Mouse (Mus musculus): ENCODE measurements at regions not wholly inside any gene's neighbourhood (a gene's known extent, or its start where the extent isn't known, plus 50 kb on each side); places are given as distances from the start of the nearest gene placed in this dataset.

DNA sequence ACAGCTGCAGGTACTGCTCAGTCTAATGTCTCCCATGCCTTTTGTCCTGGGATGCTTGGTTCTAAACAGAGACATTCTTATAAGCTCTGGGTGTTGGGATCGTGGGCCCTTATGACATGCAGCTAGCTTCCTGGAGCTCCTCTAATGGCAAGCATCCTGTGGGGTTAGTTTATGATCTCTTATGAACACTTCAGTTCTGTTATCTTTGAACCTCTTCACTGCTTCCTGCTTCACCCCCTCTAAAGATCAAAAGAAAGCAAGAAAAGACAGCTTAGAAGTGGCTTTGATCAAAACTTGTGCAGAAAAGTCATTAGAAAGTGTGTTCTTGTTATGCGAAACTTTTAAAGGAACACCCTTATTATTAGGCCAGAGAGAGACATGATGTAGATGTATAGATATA, 492.3 kb upstream of the Cntn5 start:
- Histone ChIP-seq H3ac (ENCODE audit: control insufficient read depth, insufficient read length) (no peak overlapping the region), H3K36me3 (ENCODE audit: control insufficient read depth, insufficient read depth) (no peaks in the 10 kb centered on the region), H3K4me2 (ENCODE audit: low read depth) (no peak overlapping the region), H3K4me3 (no peak overlapping the region), H3K79me2 (ENCODE audit: control insufficient read depth, insufficient read depth) (no peaks in the 10 kb centered on the region), H3K27me3 (ENCODE audit: control insufficient read depth, insufficient read depth, insufficient read length) (no peaks in the 10 kb centered on the region)
- TF ChIP-seq USF1 (IDR thresholded peaks at IDR 0.05; ENCODE audit: low read depth) (no peak), MYOG (IDR thresholded peaks at IDR 0.05; ENCODE audit: control insufficient read depth in 1 of 3, insufficient read depth in 1 of 3, insufficient read length in 2 of 3, low read depth in 2 of 3) (no peak), TCF3 (IDR thresholded peaks at IDR 0.05; ENCODE audit: insufficient read length, low read depth) (no peak), POLR2A (IDR thresholded peaks at IDR 0.05; ENCODE audit: insufficient read length, low read depth) (no peak), TCF12 (IDR thresholded peaks at IDR 0.05; ENCODE audit: insufficient read depth, poor library complexity, severe bottlenecking) (no peak), MAX (IDR thresholded peaks at IDR 0.05; ENCODE audit: low read depth) (no peak), MYOD1 (IDR thresholded peaks at IDR 0.05; ENCODE audit: control insufficient read depth in 1 of 3, insufficient read length in 2 of 3, low read depth in 2 of 3) (no peak), REST (IDR thresholded peaks at IDR 0.05; ENCODE audit: insufficient read depth, insufficient read length) (no peak), POLR2AphosphoS2 (IDR thresholded peaks at IDR 0.05; ENCODE audit: insufficient read length, low read depth) (no peak), SRF (IDR thresholded peaks at IDR 0.05; ENCODE audit: control insufficient read depth, insufficient read length, low read depth) (no peak), CEBPB (IDR thresholded peaks at IDR 0.05; ENCODE audit: insufficient read depth, poor library complexity, severe bottlenecking) (no peak), E2F4 (IDR thresholded peaks at IDR 0.05; ENCODE audit: insufficient read depth) (no peak)

DNA sequence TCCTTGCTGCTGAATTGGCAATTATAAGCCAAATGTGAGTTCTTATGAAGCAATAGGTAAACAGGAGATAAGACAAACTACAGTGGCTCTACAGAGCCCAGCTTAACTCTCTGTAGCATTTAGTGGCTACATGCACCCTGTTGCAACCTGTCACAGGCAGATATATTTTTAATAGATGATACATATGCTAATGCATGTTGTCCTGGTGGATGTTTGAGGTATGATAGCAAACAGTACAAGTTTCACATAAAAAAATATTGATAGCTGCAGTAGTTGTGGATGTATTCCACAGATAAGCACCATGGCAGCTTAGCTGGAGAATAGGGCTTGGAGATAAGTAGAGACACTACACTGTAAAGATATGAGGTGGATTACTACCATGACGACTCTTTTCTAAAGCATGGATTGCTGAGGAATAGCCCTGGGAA, 477.1 kb upstream of the Cntn5 start:
- no peaks in the 10 kb centered on the region for H3K36me3 ChIP-seq (ENCODE audit: control insufficient read depth, insufficient read depth)
- H3K79me2 ChIP-seq (ENCODE audit: control insufficient read depth, insufficient read depth) = no peaks in the 10 kb centered on the region
- TF ChIP-seq USF1 (IDR thresholded peaks at IDR 0.05; ENCODE audit: low read depth) = no peak
- TF ChIP-seq MYOD1 (IDR thresholded peaks at IDR 0.05; ENCODE audit: control insufficient read depth in 1 of 3, insufficient read length in 2 of 3, low read depth in 2 of 3) = no peak
- no peak for TF ChIP-seq POLR2AphosphoS2 (IDR thresholded peaks at IDR 0.05; ENCODE audit: insufficient read length, low read depth)
- TF ChIP-seq SRF (IDR thresholded peaks at IDR 0.05; ENCODE audit: control insufficient read depth, insufficient read length, low read depth) = no peak
- no peak for TF ChIP-seq MAX (IDR thresholded peaks at IDR 0.05; ENCODE audit: low read depth)
- TF ChIP-seq MYOG (IDR thresholded peaks at IDR 0.05; ENCODE audit: control insufficient read depth in 1 of 3, insufficient read depth in 1 of 3, insufficient read length in 2 of 3, low read depth in 2 of 3) = no peak
- no peak for TF ChIP-seq CEBPB (IDR thresholded peaks at IDR 0.05; ENCODE audit: insufficient read depth, poor library complexity, severe bottlenecking)
- TF ChIP-seq TCF3 (IDR thresholded peaks at IDR 0.05; ENCODE audit: insufficient read length, low read depth) = no peak
- no peak for TF ChIP-seq TCF12 (IDR thresholded peaks at IDR 0.05; ENCODE audit: insufficient read depth, poor library complexity, severe bottlenecking)
- H3K4me3 ChIP-seq = no peak overlapping the region
- no peaks in the 10 kb centered on the region for H3K27me3 ChIP-seq (ENCODE audit: control insufficient read depth, insufficient read depth, insufficient read length)
- H3ac ChIP-seq (ENCODE audit: control insufficient read depth, insufficient read length) = no peak overlapping the region
- no peak overlapping the region for H3K4me2 ChIP-seq (ENCODE audit: low read depth)

DNA sequence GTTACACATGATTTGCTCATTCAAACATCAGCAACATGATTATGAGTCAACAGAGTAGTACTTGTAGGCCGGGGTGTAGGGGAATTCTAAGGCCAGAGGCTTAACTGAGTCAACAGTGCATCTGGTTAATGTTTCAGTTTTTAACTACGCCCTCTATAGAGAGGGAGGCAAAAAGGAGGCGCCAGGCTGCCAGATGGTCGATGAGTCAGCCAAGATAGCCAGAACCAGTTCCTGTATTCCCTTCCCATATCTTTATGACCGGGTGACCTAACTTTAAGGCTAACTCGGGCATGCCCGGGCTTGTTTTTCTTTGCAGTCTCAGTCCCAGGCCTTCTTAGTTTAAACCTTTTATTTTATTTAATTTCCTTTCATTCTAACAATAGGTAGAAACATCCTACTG, 476.0 kb upstream of the Cntn5 start:
- no peak overlapping the region for H3K4me3 ChIP-seq
- no peak overlapping the region for H3ac ChIP-seq (ENCODE audit: control insufficient read depth, insufficient read length)
- H3K27me3 ChIP-seq (ENCODE audit: control insufficient read depth, insufficient read depth, insufficient read length) = no peaks in the 10 kb centered on the region
- TF ChIP-seq TCF12 (IDR thresholded peaks at IDR 0.05; ENCODE audit: insufficient read depth, poor library complexity, severe bottlenecking) (peak; percentile 22), MYOG (IDR thresholded peaks at IDR 0.05; ENCODE audit: control insufficient read depth in 1 of 3, insufficient read depth in 1 of 3, insufficient read length in 2 of 3, low read depth in 2 of 3) (no peak), CEBPB (IDR thresholded peaks at IDR 0.05; ENCODE audit: insufficient read depth, poor library complexity, severe bottlenecking) (peak; percentile 47; the same call in 1 of the 2 replicates), MYOD1 (IDR thresholded peaks at IDR 0.05; ENCODE audit: control insufficient read depth in 1 of 3, insufficient read length in 2 of 3, low read depth in 2 of 3) (peak in 1 of 3 experiments; percentile 33)
- no peaks in the 10 kb centered on the region for H3K79me2 ChIP-seq (ENCODE audit: control insufficient read depth, insufficient read depth)
- no peak overlapping the region for H3K4me2 ChIP-seq (ENCODE audit: low read depth)
- H3K36me3 ChIP-seq (ENCODE audit: control insufficient read depth, insufficient read depth) = no peaks in the 10 kb centered on the region

DNA sequence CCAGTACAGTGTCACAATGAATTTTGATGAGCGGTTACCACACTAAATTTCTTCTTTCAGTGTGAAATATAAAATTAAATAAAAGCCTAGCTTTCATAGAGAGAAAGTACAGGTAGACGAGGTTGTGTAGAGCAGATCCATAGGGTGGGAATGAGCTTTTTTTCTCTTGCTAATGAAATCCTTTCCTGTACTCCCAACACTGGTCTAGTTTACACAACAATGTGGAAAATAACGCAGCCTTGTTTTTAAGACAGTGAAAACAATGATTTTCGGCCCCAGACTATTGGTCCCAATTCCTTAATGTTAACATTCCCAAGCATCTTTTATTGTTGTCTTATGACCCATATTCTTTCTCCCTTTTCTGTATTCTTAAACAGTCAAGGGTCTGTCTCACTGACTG, 473.5 kb upstream of the Cntn5 start:
- Histone ChIP-seq H3K79me2 (ENCODE audit: control insufficient read depth, insufficient read depth) (no peaks in the 10 kb centered on the region), H3K4me2 (ENCODE audit: low read depth) (no peak overlapping the region), H3K27me3 (ENCODE audit: control insufficient read depth, insufficient read depth, insufficient read length) (no peaks in the 10 kb centered on the region), H3K36me3 (ENCODE audit: control insufficient read depth, insufficient read depth) (no peaks in the 10 kb centered on the region), H3K4me3 (no peak overlapping the region), H3ac (ENCODE audit: control insufficient read depth, insufficient read length) (no peak overlapping the region)
- TF ChIP-seq E2F4 (IDR thresholded peaks at IDR 0.05; ENCODE audit: insufficient read depth) (no peak), TCF3 (IDR thresholded peaks at IDR 0.05; ENCODE audit: insufficient read length, low read depth) (no peak), REST (IDR thresholded peaks at IDR 0.05; ENCODE audit: insufficient read depth, insufficient read length) (no peak), MAX (IDR thresholded peaks at IDR 0.05; ENCODE audit: low read depth) (no peak), CEBPB (IDR thresholded peaks at IDR 0.05; ENCODE audit: insufficient read depth, poor library complexity, severe bottlenecking) (no peak), MYOD1 (IDR thresholded peaks at IDR 0.05; ENCODE audit: control insufficient read depth in 1 of 3, insufficient read length in 2 of 3, low read depth in 2 of 3) (no peak), POLR2AphosphoS2 (IDR thresholded peaks at IDR 0.05; ENCODE audit: insufficient read length, low read depth) (no peak), MYOG (IDR thresholded peaks at IDR 0.05; ENCODE audit: control insufficient read depth in 1 of 3, insufficient read depth in 1 of 3, insufficient read length in 2 of 3, low read depth in 2 of 3) (no peak), USF1 (IDR thresholded peaks at IDR 0.05; ENCODE audit: low read depth) (no peak), POLR2A (IDR thresholded peaks at IDR 0.05; ENCODE audit: insufficient read length, low read depth) (no peak), SRF (IDR thresholded peaks at IDR 0.05; ENCODE audit: control insufficient read depth, insufficient read length, low read depth) (no peak), TCF12 (IDR thresholded peaks at IDR 0.05; ENCODE audit: insufficient read depth, poor library complexity, severe bottlenecking) (no peak)

DNA sequence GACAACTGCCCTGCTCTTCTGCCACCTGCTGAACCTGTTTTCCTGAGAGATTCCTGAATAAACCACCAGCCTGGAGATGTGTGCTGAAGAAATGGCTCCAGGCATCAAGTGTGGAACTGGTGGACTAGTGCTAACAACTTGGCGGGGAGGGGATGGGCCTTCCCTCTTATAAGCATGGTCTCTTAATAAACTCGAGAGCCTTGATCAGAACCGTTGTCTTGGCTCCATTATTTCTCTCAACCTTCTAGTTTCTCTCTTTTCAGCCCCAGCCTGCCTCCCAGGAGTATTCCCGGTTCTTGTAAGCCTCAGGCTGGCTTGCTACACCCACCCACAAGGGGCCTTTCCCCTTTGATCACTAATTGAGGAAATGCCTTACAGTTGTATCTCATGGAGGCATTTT, 473.0 kb upstream of the Cntn5 start:
- no peak overlapping the region for H3K4me3 ChIP-seq
- no peaks in the 10 kb centered on the region for H3K36me3 ChIP-seq (ENCODE audit: control insufficient read depth, insufficient read depth)

More for the DNA sequence above, 473.0 kb upstream of the Cntn5 start:
- no peak for TF ChIP-seq TCF12 (IDR thresholded peaks at IDR 0.05; ENCODE audit: insufficient read depth, poor library complexity, severe bottlenecking)
- TF ChIP-seq SRF (IDR thresholded peaks at IDR 0.05; ENCODE audit: control insufficient read depth, insufficient read length, low read depth) = no peak
- TF ChIP-seq USF1 (IDR thresholded peaks at IDR 0.05; ENCODE audit: low read depth) = no peak
- TF ChIP-seq REST (IDR thresholded peaks at IDR 0.05; ENCODE audit: insufficient read depth, insufficient read length) = no peak
- TF ChIP-seq POLR2AphosphoS2 (IDR thresholded peaks at IDR 0.05; ENCODE audit: insufficient read length, low read depth) = no peak
- no peak for TF ChIP-seq POLR2A (IDR thresholded peaks at IDR 0.05; ENCODE audit: insufficient read length, low read depth)
- TF ChIP-seq MAX (IDR thresholded peaks at IDR 0.05; ENCODE audit: low read depth) = no peak
- no peak for TF ChIP-seq MYOD1 (IDR thresholded peaks at IDR 0.05; ENCODE audit: control insufficient read depth in 1 of 3, insufficient read length in 2 of 3, low read depth in 2 of 3)
- TF ChIP-seq CEBPB (IDR thresholded peaks at IDR 0.05; ENCODE audit: insufficient read depth, poor library complexity, severe bottlenecking) = no peak
- no peak for TF ChIP-seq TCF3 (IDR thresholded peaks at IDR 0.05; ENCODE audit: insufficient read length, low read depth)
- Histone ChIP-seq H3K4me2 (ENCODE audit: low read depth) (no peak overlapping the region), H3K79me2 (ENCODE audit: control insufficient read depth, insufficient read depth) (no peaks in the 10 kb centered on the region), H3K27me3 (ENCODE audit: control insufficient read depth, insufficient read depth, insufficient read length) (no peaks in the 10 kb centered on the region), H3ac (ENCODE audit: control insufficient read depth, insufficient read length) (no peak overlapping the region)
